ENCODE assay signal across 18 mouse cellular contexts in the genomic region with DNA sequence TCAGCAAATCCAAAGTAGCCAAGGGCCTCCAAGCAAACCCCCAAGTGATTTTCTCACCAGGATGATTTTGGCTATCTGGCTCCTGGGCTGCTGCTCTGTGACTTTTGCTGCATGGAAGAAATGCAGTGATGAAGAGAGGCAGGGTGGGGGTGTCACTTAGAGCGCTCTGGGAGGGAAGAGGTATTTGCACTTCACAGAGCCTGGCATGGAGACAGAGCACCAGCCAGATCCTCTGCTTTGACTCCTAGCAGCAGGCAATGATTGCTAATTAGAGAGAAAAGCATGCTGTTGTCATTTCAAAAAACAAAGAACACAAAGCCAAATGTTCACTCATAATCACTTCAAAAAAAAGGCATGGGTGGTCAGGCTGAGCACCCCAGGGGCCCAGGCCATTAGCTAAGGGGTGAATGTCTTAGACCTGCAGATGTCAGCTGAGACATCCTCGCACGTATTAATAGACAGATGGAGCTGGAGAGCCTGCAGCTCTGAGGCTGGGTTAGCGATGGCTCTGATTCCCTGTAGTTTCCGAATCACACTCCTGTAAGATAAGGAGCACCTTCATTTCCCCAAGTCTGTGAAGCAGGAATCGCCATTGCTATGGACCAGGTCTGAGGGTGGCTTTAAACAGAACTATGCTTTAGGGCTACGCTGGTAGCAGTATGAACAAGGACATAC. TPM values are rescaled to one million over a fixed set of nuclear protein-coding genes. Genes with fewer than 3 reads are reported as not detected.
DNase-seq lines count a peak whose midpoint lies in the region; ATAC-seq lines count a peak whose summit lies in the region.
"Had no signal": no experiment of that assay in that cellular context is flagged by ENCODE, and none has a peak within 500 bp of the region (broad histone marks: within the 10 kb centered on the region; RNA-seq: fewer than 3 reads in every experiment).

No protein-coding gene starts in this region.

- H3K27me3 ChIP-seq in hindbrain, embryonic 14.5 days (ENCODE audit: control insufficient read depth, insufficient read depth, low read length): no peaks in the 10 kb centered on the region
- no peaks in the 10 kb centered on the region for H3K27me3 ChIP-seq in hindbrain, embryonic 11.5 days (ENCODE audit: control insufficient read depth, insufficient read depth, low read length)
- H3K27me3 ChIP-seq in neural tube, embryonic 15.5 days (replicated peaks): no peaks in the 10 kb centered on the region
- H3K27me3 ChIP-seq in hindbrain, embryonic 16.5 days (replicated peaks; ENCODE audit: control insufficient read depth, insufficient read depth, low read length): no peaks in the 10 kb centered on the region
- no peaks in the 10 kb centered on the region for H3K27me3 ChIP-seq in embryonic facial prominence, embryonic 10.5 days (replicated peaks; ENCODE audit: low read depth, poor library complexity, severe bottlenecking)
- H3K27me3 ChIP-seq: embryonic facial prominence, embryonic 15.5 days; forebrain, embryonic 12.5 days; neural tube, embryonic 13.5 days had no signal

- peaks cover 9% of the 10 kb centered on the region; the same call in 1 of the 2 replicates for H3K4me1 ChIP-seq in hindbrain, embryonic 14.5 days (replicated peaks; ENCODE audit: control insufficient read depth, insufficient read depth, low read length)
- H3K4me1 ChIP-seq in hindbrain, embryonic 11.5 days (replicated peaks; ENCODE audit: control insufficient read depth, insufficient read depth, low read length): no peaks in the 10 kb centered on the region
- peaks cover 8% of the 10 kb centered on the region for H3K4me1 ChIP-seq in neural tube, embryonic 15.5 days
- peaks cover 10% of the 10 kb centered on the region for H3K4me1 ChIP-seq in hindbrain, embryonic 16.5 days (ENCODE audit: control insufficient read depth, insufficient read depth, low read depth, low read length)
- H3K4me1 ChIP-seq in embryonic facial prominence, embryonic 10.5 days: no peaks in the 10 kb centered on the region
- H3K4me1 ChIP-seq: embryonic facial prominence, embryonic 15.5 days had no signal

- WGBS in hindbrain, embryonic 14.5 days: 16% methylated on average over 7 of the region's 7 CpGs
- WGBS in hindbrain, embryonic 11.5 days: 15% methylated on average over 7 of the region's 7 CpGs
- 15% methylated on average over 7 of the region's 7 CpGs for WGBS in neural tube, embryonic 15.5 days
- 18% methylated on average over 7 of the region's 7 CpGs for WGBS in hindbrain, embryonic 16.5 days
- 29% methylated on average over 7 of the region's 7 CpGs for WGBS in embryonic facial prominence, embryonic 10.5 days

- DNase-seq in hindbrain, embryonic 14.5 days (ENCODE audit: low spot score): peak; percentile 28
- DNase-seq in hindbrain, embryonic 11.5 days (ENCODE audit: low spot score): no peak
- no peak for DNase-seq in neural tube, embryonic 10.5 days (ENCODE audit: extremely low spot score, low spot score)
- peak; percentile 41 for DNase-seq in retina, embryonic 14.5 days (ENCODE audit: low spot score)
- DNase-seq in embryonic facial prominence, embryonic 10.5 days (ENCODE audit: low spot score): no peak
- no peak for DNase-seq in spleen, postnatal 36 days (ENCODE audit: low spot score in 2 of 2)
- DNase-seq: adrenal gland, adult 2 months; cerebellum, adult 9-11 months; kidney, adult 11 months; kidney, postnatal 10 days; liver, postnatal 0 days; thymus, postnatal 4 days had no signal

- peak overlapping the region; percentile 55; the same call in 1 of the 2 replicates for H3K27ac ChIP-seq in hindbrain, embryonic 14.5 days
- no peak overlapping the region for H3K27ac ChIP-seq in hindbrain, embryonic 11.5 days (ENCODE audit: low read depth, low read length)
- H3K27ac ChIP-seq in neural tube, embryonic 15.5 days (replicated peaks): 0 out of 2 replicates have a peak overlapping the region, but pooled peaks have one; percentile 51
- H3K27ac ChIP-seq in hindbrain, embryonic 16.5 days (ENCODE audit: low read depth, low read length): peak overlapping the region; percentile 63; the same call in 1 of the 2 replicates
- H3K27ac ChIP-seq in embryonic facial prominence, embryonic 10.5 days (replicated peaks): no peak overlapping the region
- H3K27ac ChIP-seq: embryonic facial prominence, embryonic 15.5 days; forebrain, embryonic 12.5 days; neural tube, embryonic 13.5 days had no signal

- H3K4me2 ChIP-seq in hindbrain, embryonic 14.5 days (replicated peaks): no peak overlapping the region
- no peak overlapping the region for H3K4me2 ChIP-seq in hindbrain, embryonic 11.5 days (replicated peaks; ENCODE audit: low read depth, low read length)
- H3K4me2 ChIP-seq in neural tube, embryonic 15.5 days: no peak overlapping the region
- H3K4me2 ChIP-seq in hindbrain, embryonic 16.5 days (ENCODE audit: low read length): no peak overlapping the region
- H3K4me2 ChIP-seq: embryonic facial prominence, embryonic 15.5 days; forebrain, embryonic 12.5 days; neural tube, embryonic 13.5 days had no signal

- no peak overlapping the region for H3K4me3 ChIP-seq in hindbrain, embryonic 14.5 days (replicated peaks; ENCODE audit: low read length)
- no peak overlapping the region for H3K4me3 ChIP-seq in hindbrain, embryonic 11.5 days (ENCODE audit: low read depth, low read length)
- no peak overlapping the region for H3K4me3 ChIP-seq in neural tube, embryonic 15.5 days (replicated peaks)
- no peak overlapping the region for H3K4me3 ChIP-seq in hindbrain, embryonic 16.5 days (ENCODE audit: low read length)
- H3K4me3 ChIP-seq in embryonic facial prominence, embryonic 10.5 days: no peak overlapping the region
- H3K4me3 ChIP-seq: embryonic facial prominence, embryonic 15.5 days; forebrain, embryonic 12.5 days; neural tube, embryonic 13.5 days had no signal

- no peak overlapping the region for H3K9ac ChIP-seq in hindbrain, embryonic 14.5 days
- H3K9ac ChIP-seq in hindbrain, embryonic 11.5 days (ENCODE audit: low read depth, low read length): no peak overlapping the region
- H3K9ac ChIP-seq in neural tube, embryonic 15.5 days (replicated peaks): no peak overlapping the region
- H3K9ac ChIP-seq in hindbrain, embryonic 16.5 days (ENCODE audit: low read depth, low read length): peak overlapping the region; percentile 27; the same call in 1 of the 2 replicates
- H3K9ac ChIP-seq: embryonic facial prominence, embryonic 15.5 days; forebrain, embryonic 12.5 days; liver, postnatal 0 days; neural tube, embryonic 13.5 days had no signal

- no peaks in the 10 kb centered on the region for H3K9me3 ChIP-seq in hindbrain, embryonic 14.5 days (ENCODE audit: control insufficient read depth, low read length)
- no peaks in the 10 kb centered on the region for H3K9me3 ChIP-seq in hindbrain, embryonic 11.5 days (ENCODE audit: control insufficient read depth, low read length)
- H3K9me3 ChIP-seq in neural tube, embryonic 15.5 days (replicated peaks): no peaks in the 10 kb centered on the region
- H3K9me3 ChIP-seq in hindbrain, embryonic 16.5 days (ENCODE audit: control insufficient read depth, low read length): no peaks in the 10 kb centered on the region
- H3K9me3 ChIP-seq in embryonic facial prominence, embryonic 10.5 days: no peaks in the 10 kb centered on the region
- H3K9me3 ChIP-seq: embryonic facial prominence, embryonic 15.5 days; forebrain, embryonic 12.5 days; G1E had no signal

- ATAC-seq in hindbrain, embryonic 14.5 days (ENCODE audit: low FRiP score): no peak
- ATAC-seq in hindbrain, embryonic 11.5 days (ENCODE audit: low FRiP score): no peak
- ATAC-seq in neural tube, embryonic 15.5 days (ENCODE audit: low FRiP score): no peak
- ATAC-seq in hindbrain, embryonic 16.5 days: peak; percentile 30; the same call in 1 of the 2 replicates
- ATAC-seq: liver, postnatal 0 days had no signal

- no peaks in the 10 kb centered on the region for H3K36me3 ChIP-seq in hindbrain, embryonic 14.5 days (replicated peaks; ENCODE audit: control insufficient read depth, insufficient read depth)
- no peaks in the 10 kb centered on the region for H3K36me3 ChIP-seq in hindbrain, embryonic 11.5 days (ENCODE audit: control insufficient read depth, insufficient read depth, low read length)
- H3K36me3 ChIP-seq in neural tube, embryonic 15.5 days: no peaks in the 10 kb centered on the region
- H3K36me3 ChIP-seq in hindbrain, embryonic 16.5 days (ENCODE audit: control insufficient read depth, insufficient read depth, low read length): no peaks in the 10 kb centered on the region
- H3K36me3 ChIP-seq in embryonic facial prominence, embryonic 10.5 days (replicated peaks): no peaks in the 10 kb centered on the region
- H3K36me3 ChIP-seq: embryonic facial prominence, embryonic 15.5 days; forebrain, embryonic 12.5 days; G1E; neural tube, embryonic 13.5 days had no signal

RNA-seq across cellular contexts. Expression of a gene that starts 16.4 kb away (rescaled TPM):
- 35.5 and 36.9 TPM in 2 replicates for polyA plus RNA-seq in hindbrain, embryonic 14.5 days (2014; fragmentation: Nextera tagmentation; extraction: Ambion mirVana)
- 34.0 and 35.6 TPM in 2 replicates for polyA plus RNA-seq in hindbrain, embryonic 11.5 days (2014; fragmentation: Nextera tagmentation; extraction: Ambion mirVana)
- 32.8 and 34.4 TPM in 2 replicates for polyA plus RNA-seq in neural tube, embryonic 15.5 days (2015; fragmentation: Nextera tagmentation; extraction: Ambion mirVana)
- 37.2 and 40.3 TPM in 2 replicates for polyA plus RNA-seq in hindbrain, embryonic 16.5 days (2015; fragmentation: Nextera tagmentation; extraction: Ambion mirVana)
- polyA plus RNA-seq in embryonic facial prominence, embryonic 10.5 days (2016; fragmentation: Nextera tagmentation; extraction: Ambion mirVana): 42.2 and 47.2 TPM in 2 replicates

Comparison
In these comparisons a context has a peak if more than half of its experiments do, and no peak if none do; other contexts are left out.
1. DNase-seq: peak in hindbrain, embryonic 14.5 days (single experiment) and retina, embryonic 14.5 days (single experiment); none in hindbrain, embryonic 11.5 days (single experiment), neural tube, embryonic 10.5 days (single experiment), embryonic facial prominence, embryonic 10.5 days (single experiment) and spleen, postnatal 36 days (0 of 2).
2. H3K27ac ChIP-seq: peak in hindbrain, embryonic 14.5 days (single experiment), neural tube, embryonic 15.5 days (single experiment) and hindbrain, embryonic 16.5 days (single experiment); none in hindbrain, embryonic 11.5 days (single experiment) and embryonic facial prominence, embryonic 10.5 days (single experiment).